Mouse (Mus musculus): ENCODE results near the gene Pde4d.

Gene Pde4d

GRCm38 (mm10) chr13:108449116-108450097 is at the start of gene Pde4d:
Pde4d (plus strand) TSS chr13:108449948.
- in situ Hi-C loops (cut with MboI, MseI): no loop called here

GRCm38 (mm10) chr13:108403197-108403596 is 46.6 kb upstream of the Pde4d start:
- in situ Hi-C loops (cut with MboI, MseI): no loop called here

- in situ Hi-C loops (cut with MboI, MseI): no loop called here
Observed at GRCm38 (mm10) chr13:108404372-108404771, 45.4 kb upstream of the Pde4d start.

DNA sequence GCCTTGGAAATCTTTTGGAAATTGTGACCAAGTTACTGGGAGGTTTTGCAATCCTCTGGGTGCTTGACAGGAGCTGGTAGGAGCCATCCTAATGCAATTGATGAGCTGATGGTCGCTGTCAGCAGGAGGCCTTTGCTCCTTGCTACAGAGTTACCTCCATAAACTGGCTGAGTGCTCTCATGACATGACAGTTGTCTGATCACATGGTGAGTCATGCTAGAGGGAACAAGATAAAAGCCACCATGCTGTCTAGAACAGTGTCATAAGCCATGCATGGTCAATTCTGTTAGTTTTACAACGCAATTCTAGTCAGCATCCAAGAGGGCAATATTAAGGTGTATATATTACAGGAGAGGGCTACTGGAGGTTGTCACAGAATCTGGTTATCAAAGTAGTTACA is 34.3 kb upstream of the Pde4d start:
- in situ Hi-C loops (cut with MboI, MseI): no loop called here

DNA sequence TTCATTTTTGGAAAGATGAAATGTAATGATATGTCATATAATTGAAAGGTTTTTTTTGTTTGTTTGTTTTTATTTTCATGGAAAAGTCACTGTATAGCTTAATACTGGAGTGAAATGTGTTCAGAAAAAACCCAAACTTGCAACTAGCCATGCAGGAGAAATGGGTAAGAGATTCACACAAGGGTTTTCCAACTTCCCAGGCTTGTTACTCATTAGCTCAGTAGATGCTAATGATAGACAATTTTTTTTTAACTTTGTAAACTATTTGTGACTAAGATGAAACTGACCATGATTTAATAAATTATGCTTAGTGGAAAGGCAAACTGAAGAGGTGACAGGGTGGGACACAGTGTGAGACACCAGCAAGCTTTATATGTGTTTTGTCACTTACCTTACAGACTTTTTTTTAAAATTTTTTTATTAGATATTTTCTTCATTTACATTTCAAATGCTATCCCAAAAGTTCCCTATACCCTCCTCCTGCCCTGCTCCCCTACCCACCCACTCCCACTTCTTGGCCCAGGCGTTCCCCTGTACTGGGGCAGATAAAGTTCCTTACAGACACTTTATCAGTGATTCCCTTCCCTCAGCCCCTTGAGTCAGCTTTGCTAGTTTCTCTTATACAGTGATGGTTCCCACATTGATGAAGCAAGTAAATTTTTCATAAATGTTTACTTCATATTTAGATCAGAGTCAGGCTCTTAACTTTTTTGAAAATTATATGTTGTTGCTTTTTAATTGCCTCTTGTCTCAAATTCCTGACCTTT is 30.8 kb upstream of the Pde4d start:
- in situ Hi-C loops (cut with MboI, MseI): no loop called here

DNA sequence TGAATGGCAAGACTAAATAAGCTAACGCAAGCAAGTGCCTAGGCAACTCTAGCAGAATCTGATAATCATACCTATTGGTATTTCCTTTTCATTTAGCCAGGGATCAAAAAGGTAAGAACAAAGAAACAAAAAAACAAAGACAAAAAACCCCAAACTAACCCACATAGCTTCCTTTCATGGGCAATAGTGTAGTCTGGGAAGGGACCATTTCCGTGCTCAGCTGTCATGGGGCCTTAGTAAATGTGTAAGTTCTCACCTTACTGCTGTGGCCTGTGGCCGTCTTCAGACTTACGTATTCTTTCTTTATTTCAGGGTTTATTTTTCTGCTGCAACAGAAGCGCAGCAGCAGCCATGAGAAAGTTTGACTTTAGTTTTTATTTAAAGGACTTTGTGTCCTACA is 23.4 kb upstream of the Pde4d start:
- in situ Hi-C loops (cut with MboI, MseI): no loop called here

GRCm38 (mm10) chr13:108428809-108429208 is 20.9 kb upstream of the Pde4d start:
- in situ Hi-C loops (cut with MboI, MseI): no loop called here

GRCm38 (mm10) chr13:108429623-108430022 is 20.1 kb upstream of the Pde4d start:
- in situ Hi-C loops (cut with MboI, MseI): loop anchor here (10.0 kb wide), 1 partner anchor 1105 kb away; no protein-coding TSS in a partner anchor

DNA sequence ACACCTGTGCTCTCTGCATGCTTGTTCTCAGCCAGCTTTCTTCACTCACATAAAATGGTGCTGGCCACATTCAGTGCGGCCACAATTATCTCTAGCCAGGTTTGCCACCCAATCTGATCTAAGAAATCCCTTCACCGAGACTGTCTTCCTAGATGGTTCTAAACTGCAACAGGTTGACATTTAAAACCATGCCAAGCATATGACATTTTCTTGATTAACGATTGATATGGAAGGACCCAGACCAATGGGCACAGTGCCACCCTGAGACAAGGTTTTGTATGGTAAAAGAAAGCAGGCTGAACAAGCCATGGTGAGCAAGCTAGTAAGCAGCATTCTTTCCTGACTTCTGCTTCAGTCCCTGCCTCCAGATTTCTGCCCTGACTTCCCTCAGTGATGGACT is 18.0 kb upstream of the Pde4d start:
- in situ Hi-C loops (cut with MboI, MseI): loop anchor here (10.0 kb wide), 1 partner anchor 1103 kb away; no protein-coding TSS in a partner anchor

- in situ Hi-C loops (cut with MboI, MseI): loop anchor here (10.0 kb wide), 1 partner anchor 1099 kb away; no protein-coding TSS in a partner anchor
Observed at GRCm38 (mm10) chr13:108435687-108436086, 14.1 kb upstream of the Pde4d start.

DNA sequence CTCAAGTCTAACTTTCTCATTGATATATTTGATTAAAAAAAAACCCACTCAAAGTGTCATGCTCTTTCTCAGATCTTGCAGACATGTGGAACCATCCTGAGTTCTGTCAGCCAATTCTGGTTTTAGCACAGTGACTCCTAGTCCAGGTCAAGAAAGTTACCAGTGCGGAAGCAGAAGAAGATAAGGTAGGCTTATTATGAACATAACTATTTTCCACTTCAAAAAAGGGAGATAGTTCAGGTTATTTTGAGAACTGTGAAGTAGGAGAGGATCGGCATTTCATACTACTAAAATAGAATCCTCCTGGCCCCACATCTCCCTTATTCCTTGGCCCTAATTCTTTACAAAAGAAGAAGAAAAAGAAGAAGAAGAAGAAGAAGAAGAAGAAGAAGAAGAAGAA is 12.3 kb upstream of the Pde4d start:
- in situ Hi-C loops (cut with MboI, MseI): loop anchor here (10.0 kb wide), 1 partner anchor 1097 kb away; no protein-coding TSS in a partner anchor

GRCm38 (mm10) chr13:108439012-108439411 is 10.7 kb upstream of the Pde4d start:
- in situ Hi-C loops (cut with MboI, MseI): loop anchor here (10.0 kb wide), 1 partner anchor 1096 kb away; no protein-coding TSS in a partner anchor

GRCm38 (mm10) chr13:108448348-108448931 is 1.3 kb upstream of the Pde4d start:
- in situ Hi-C loops (cut with MboI, MseI): no loop called here

DNA sequence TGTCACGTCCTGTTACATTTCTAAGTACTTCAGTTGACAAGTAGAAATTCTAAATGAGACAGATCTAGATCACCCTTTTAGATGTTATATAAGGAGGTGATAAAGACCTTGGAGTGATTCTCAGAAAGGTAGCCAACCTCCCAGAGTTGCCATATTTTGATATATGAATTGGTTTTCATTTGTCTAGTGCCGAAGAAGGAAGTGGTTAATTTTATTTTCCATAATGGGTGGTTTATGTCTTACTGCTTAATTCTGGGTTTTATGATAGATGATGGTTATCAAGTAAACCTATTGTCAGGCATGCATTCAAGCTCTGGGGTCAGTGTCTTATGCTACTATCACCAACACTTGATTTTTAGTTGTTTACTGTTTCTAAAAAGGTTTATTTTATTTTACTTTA is 1.4 kb downstream of the Pde4d start:
- in situ Hi-C loops (cut with MboI, MseI): no loop called here

DNA sequence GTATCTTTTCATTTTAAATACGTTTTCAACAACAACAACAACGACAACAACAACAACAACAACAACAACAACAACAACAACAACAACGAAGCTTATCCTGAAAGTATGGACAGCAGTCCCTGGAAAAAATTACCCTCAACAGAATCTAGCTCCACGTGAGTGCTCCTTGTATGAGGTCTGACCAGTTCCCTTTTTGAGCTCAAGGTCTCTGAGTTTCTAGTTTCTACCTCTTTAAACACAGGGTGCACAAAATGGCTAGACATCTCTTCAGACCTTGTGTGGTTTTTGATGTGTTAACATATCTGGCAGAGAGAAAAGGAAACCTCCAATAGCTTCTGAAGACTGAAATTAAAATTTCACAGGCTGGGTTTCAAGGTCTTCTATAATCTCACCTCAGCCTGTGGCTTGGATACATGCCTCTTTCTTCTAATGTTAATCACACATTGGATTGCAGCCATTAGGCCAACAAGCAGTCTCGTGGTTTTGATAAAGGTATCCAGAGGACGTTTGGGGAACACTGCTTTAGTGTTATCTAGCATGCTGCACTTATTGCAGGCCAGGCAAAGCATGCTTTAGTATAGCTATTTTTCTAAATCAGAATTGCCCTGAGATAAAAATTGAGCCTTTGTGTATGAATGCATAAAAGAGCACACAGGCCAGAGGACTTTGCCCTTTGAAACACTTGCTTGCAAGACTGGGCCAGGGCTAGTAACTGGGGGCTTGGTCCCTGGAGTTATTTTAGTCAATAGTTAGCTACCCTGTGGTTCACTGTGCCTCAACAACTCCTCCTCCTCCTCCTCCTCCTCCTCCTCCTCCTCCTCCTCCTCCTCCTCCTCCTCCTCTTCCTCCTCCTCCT is 3.5 kb downstream of the Pde4d start:
- in situ Hi-C loops (cut with MboI, MseI): no loop called here

DNA sequence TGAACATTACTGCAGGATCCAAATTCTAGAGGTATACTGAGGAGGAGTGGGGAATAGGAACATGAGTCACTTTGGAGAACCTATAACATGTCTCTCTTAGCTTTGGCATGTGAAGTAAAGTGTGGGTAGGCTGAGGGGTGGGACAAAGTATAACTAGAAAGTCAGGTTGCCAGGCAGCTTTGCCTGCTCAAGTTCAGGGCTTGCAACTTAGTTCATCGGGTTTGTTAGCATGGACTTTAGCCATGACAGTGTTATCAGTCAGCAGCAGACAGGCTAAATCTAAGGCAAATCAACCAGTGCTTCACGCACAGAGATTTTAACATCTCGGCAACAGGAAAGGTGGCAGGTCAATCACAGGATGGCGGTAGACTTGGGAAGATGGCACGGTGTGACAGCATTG is 12.8 kb downstream of the Pde4d start:
- in situ Hi-C loops (cut with MboI, MseI): no loop called here

DNA sequence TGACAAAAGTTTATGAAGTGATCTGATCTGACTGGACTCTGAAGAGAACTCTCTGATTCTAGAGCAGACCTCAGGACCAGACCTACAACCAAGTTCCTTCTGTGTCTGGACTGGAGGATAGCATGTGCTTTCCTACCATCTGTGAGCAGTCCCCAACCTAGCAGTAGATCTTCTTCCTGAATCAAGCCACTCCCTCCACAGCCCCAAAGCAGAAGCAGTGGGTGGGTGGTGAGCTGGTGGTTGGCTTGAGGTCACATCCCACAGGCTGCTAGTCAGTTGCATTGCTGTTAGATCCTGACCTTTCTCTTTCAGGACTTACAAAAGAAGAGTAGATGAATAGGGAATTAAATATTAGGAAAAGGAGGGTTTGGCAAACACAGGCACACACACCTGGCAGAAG is 16.0 kb downstream of the Pde4d start:
- in situ Hi-C loops (cut with MboI, MseI): no loop called here

DNA sequence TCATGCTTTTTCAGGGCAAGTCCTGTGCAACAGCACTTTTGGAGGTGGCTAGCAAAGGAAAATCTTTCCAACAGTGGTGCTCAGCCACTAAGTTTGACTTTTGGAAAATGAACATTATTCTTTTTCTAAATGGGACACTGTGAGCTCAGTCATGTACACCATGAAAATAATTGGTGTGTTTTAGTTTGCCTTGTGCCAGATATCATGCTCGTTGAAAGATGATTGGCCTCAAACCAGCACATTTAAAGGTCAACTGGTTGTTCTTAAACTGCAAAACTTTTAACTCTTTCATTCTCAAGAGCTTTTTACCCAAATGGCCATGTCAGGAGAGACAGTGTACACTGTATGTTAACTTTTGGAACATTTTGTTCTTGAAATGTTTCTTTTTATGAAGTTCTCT is 17.3 kb downstream of the Pde4d start:
- in situ Hi-C loops (cut with MboI, MseI): no loop called here

GRCm38 (mm10) chr13:108480451-108480850 is 30.7 kb downstream of the Pde4d start:
- in situ Hi-C loops (cut with MboI, MseI): loop anchor here (10.0 kb wide), 1 partner anchor 1154 kb away; no protein-coding TSS in a partner anchor

- in situ Hi-C loops (cut with MboI, MseI): loop anchor here (10.0 kb wide), 1 partner anchor 1150 kb away; no protein-coding TSS in a partner anchor
Observed at GRCm38 (mm10) chr13:108485036-108485435, 35.3 kb downstream of the Pde4d start.

- in situ Hi-C loops (cut with MboI, MseI): loop anchor here (10.0 kb wide), 1 partner anchor 1148 kb away; no protein-coding TSS in a partner anchor
Observed at GRCm38 (mm10) chr13:108487066-108487465, 37.3 kb downstream of the Pde4d start.

Measured in regulatory T cell (primary cell).